Mouse (Mus musculus): ENCODE data around the gene Mycs. TPM values are rescaled to one million over a fixed set of nuclear protein-coding genes. Genes with fewer than 3 reads are reported as not detected.

Gene Mycs
- not detected for total RNA-seq (2021)
- long read RNA-seq, experiment 1 = 0 reads
- long read RNA-seq, experiment 2 = 0 reads

GRCm38 (mm10) chrX:5469165-5469564, at the start of gene Mycs:
Gene Mycs (minus strand): TSS chrX:5469265.
- Histone ChIP-seq H3K4me3 (no peak within 1 kb of the TSS), H3K27ac (no peak within 1 kb of the TSS)
- DNase-seq (ENCODE audit: low spot score in 2 of 2) = no peak
- no peak for TF ChIP-seq CTCF (conservative IDR thresholded peaks at IDR 0.05)

- peak overlapping the region; percentile 27; the same call in 1 of the 2 replicates for H3K4me3 ChIP-seq
- peak in 1 of 2 experiments; percentile 10 for DNase-seq (ENCODE audit: low spot score in 2 of 2)
- peak; percentile 33 for TF ChIP-seq CTCF (conservative IDR thresholded peaks at IDR 0.05)
- H3K27ac ChIP-seq = no peak overlapping the region
Observed at GRCm38 (mm10) chrX:5468022-5468421, 1.0 kb downstream of the Mycs start.

Other genes with a start within 250 kb of the Mycs start
- not detected for gene Btbd35f7, start 199.8 kb upstream of the Mycs start, total RNA-seq (2021)

Data from layer of hippocampus, adult 2 months (tissue).